Mouse (Mus musculus): ENCODE measurements around the gene Ascl2. TPM values are rescaled to one million over a fixed set of nuclear protein-coding genes. Genes with fewer than 3 reads are reported as not detected.

Ascl2 gene
- total RNA-seq (2021) = not detected
- long read RNA-seq, experiment 1 = 0 reads
- long read RNA-seq, experiment 2 = 0 reads

DNA sequence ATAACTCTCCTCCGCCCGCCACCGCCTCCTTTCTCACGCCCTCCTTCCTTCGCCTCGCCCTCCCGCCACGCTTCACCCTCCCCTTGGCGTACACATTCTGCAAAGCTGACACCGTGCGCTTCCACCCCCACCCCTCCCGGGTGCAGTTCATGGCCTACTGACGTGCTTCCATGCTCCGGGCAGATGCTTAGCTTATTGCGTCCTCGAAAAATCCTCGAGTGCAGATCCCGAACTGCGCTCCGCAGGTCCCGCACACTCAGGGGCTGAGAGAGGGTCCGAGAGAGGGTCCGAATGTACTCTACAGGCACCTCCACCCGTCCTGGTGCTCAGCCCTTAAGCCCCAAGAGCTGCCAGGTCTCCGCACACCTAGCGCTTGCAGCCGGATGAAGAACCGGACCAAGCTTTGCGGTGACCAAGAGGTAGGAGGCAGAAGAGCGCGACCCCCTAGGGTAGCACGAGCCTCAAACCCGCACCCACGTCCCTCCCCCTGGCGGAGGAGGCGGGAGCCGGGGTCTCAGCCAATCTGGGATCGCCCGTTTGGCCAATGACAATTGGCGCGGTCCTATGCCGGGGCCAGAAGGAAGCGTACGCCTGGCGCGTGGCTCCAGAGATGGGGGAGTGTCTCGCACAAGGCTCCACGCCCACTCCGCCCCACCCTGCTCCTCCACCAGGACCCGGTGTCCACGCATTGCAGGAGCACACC lies at the start of gene Ascl2:
Gene Ascl2, minus strand, starts transcription at position 456 of the 703 bp plus-strand sequence.
- DNase-seq (ENCODE audit: low spot score) = no peak

GRCm38 (mm10) chr7:143017181-143017580 lies 48.1 kb upstream of the Ascl2 start:
- DNase-seq (ENCODE audit: low spot score) = no peak

DNA sequence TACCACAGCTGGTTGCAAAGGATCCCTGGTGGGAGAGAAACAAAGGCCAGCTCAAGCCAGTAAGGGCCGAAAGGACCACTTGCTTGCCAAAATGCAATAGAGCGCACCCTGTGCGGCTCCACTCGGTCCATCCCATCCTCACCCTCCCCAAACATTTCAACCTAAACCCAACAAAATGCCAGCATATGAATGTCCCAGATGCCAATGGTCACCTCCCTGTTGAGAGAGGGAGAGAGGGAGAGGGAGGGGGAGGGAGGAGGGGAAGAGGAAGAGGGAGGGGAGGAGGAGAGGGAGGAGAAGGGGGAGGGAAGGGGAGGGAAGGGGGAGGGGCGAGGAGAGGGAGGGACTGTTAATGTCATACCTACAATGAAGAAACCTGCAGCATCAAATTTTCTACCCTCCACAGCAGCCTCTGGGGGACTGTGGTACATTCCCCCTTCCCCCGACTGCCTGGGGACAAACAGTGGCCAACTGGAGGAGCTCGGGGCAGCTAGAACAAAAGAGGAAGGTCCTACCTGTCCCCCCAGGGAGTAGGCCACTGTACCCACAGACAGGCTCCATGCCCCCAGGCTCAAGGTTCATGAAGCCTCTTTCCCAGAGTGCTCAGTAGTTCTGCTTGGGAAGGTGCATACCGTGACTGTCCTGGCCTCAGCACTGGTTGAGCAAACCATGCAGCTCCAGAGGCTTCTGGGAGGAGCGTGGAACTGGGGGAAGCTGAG lies 47.5 kb upstream of the Ascl2 start:
- no peak for DNase-seq (ENCODE audit: low spot score)

DNA sequence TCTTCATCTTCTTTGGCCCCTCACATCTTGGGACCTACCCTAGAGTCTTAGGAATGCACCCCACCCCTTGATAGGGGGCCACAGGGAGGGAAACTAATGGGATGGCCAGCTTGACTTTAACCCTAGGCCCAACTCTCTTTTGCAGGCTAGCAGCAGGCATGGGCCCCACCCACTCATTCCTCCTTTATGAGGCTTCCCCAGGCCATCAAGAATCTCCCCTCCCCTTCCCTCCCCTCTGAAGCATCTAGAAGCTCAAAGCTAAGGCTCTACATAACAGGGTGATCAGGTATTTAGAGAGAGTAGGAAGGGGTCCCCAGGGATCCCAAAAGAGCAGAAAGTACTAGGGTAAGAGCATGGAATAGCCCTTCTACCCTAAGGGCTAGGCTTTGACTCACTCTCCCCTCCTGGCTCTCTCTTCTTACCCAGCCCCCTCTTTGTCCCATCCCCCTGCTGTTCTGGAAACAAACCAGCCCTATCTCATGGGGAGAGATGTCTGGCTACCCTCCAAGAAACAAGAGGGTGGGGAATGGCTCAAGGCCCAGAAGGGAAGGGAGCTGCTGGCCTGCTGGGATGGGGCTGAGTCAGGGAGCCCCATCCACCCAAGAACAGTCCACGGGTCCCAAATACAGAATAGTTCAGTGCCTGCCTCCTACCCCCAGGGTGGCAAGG lies 46.8 kb upstream of the Ascl2 start:
- DNase-seq (ENCODE audit: low spot score) = peak; percentile 78

- DNase-seq (ENCODE audit: low spot score) = no peak
Observed at GRCm38 (mm10) chr7:143014862-143015659, 46.0 kb upstream of the Ascl2 start.

DNA sequence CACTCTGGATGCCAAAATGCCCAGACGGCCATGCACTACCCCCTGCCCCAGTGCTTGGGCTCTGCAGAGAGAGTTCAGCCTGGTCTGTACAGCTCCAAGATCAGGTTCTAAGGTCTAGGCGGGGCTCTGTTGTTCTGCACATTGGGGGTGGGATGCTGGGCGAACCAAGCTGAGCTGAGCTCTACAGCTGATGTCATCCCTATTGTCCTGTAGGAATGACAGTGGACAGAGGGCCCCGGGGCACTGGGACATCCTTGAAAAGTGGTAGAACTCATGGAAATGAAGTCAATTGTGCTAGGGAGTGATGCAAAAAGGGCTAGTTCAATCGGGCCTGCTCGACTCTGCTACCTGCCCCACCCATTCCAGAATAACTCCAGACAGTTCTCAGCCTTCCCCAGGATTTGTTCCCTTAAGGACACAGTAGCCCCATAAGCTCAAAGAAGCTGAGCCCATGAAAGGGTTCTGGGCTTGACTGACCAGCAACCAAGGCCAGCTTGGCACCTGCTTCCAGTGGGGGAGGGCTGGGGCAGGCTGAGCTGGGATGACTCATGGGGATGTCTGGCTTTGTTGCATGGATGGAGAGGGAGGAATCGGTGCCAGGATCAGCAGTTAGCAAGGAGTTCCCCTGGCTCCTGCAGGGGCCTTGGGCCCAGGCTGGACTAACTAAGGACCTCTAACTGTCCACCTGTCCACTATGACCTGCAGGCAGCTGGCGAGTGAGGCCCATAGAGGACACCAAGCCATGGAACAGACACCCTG lies 44.5 kb upstream of the Ascl2 start:
- peak; percentile 82 for DNase-seq (ENCODE audit: low spot score)

GRCm38 (mm10) chr7:143012230-143012875 lies 43.3 kb upstream of the Ascl2 start:
- DNase-seq (ENCODE audit: low spot score) = no peak

GRCm38 (mm10) chr7:143011226-143011625 lies 42.2 kb upstream of the Ascl2 start:
- no peak for DNase-seq (ENCODE audit: low spot score)

DNA sequence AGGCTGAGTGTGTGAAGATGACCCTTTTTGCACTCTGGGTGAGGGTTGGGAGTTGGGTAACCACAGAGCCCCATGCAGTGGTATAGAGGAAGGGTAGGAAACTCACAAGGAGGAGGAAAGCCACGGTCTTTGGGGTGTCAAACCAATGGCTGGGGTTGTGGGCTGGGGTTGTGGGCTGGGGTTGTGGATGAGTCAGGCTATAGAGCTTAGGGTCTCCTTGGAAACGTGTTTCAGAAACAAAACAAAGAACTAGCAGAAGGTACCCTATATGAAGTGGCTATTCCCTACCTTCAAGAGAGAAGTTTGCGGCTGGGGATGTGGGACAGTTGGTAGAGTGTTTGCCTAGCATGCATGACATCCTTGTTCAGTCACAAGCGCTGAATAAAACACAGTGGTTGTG lies 40.9 kb upstream of the Ascl2 start:
- DNase-seq (ENCODE audit: low spot score) = no peak

- DNase-seq (ENCODE audit: low spot score) = peak; percentile 62
Observed at GRCm38 (mm10) chr7:143008996-143009665, 40.1 kb upstream of the Ascl2 start.

DNA sequence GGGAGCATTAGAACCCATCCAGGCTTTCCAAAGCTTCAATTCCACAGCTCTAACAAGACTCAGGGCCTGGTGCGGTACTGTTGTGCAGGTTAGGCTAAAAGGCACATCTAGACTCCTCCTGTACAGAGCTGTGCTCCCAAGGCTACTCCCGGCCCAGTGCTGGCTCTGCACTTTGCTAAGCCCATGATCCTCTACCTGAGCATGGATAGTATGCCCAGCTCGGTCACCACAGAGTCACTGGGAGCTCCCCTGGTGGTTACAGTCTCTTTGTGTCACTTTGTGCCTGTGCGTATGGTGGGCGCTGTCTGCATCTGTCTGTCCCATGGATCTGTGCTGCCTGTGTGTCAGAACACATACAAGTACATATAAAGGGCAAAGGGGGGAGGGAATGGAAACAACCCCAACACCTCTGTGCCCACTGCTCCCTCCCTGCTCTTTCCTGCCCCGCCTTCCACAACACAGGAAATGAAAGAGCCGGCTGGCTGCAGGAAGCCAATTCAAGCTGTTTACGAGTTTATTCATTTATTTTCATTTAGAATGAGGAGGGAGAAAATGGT lies 39.4 kb upstream of the Ascl2 start:
- peak; percentile 54 for DNase-seq (ENCODE audit: low spot score)

DNA sequence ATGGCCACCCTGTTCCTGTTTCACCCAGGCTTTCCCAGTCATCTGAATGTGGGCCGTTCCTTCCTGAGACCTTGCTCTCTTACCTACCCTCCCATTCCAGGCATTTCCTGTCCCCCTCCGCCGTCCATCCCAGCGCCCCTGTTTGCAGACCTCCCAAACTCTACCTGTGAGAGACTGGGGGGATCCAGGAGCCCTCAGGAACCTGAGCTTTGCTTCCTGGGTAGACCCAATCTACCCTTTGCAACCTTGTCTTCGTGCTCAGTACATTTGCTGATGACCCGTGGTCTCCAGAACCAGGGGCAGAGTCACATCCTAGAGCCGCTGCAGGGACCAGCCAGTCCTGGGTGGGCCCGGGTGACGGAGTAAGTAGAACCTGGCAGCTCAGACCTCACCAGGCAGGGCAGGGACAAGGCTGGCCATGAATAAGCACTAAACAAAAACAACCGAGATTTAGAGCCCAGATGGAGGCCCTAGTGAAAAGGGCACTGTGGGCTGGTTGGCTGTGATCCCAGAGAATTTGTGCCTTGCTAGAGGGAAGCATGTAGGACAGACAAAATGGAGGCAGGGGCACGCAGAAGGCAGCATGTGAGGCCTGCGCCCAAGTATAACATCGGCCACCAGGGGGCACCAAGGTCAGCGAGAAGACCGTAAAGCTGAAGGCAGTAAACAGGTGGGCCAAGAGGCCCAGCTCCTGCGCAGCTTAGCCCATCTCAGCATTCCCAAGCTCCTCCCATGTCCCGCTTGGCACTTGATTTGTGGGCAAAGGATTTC lies 38.7 kb upstream of the Ascl2 start:
- DNase-seq (ENCODE audit: low spot score) = peak; percentile 93

DNA sequence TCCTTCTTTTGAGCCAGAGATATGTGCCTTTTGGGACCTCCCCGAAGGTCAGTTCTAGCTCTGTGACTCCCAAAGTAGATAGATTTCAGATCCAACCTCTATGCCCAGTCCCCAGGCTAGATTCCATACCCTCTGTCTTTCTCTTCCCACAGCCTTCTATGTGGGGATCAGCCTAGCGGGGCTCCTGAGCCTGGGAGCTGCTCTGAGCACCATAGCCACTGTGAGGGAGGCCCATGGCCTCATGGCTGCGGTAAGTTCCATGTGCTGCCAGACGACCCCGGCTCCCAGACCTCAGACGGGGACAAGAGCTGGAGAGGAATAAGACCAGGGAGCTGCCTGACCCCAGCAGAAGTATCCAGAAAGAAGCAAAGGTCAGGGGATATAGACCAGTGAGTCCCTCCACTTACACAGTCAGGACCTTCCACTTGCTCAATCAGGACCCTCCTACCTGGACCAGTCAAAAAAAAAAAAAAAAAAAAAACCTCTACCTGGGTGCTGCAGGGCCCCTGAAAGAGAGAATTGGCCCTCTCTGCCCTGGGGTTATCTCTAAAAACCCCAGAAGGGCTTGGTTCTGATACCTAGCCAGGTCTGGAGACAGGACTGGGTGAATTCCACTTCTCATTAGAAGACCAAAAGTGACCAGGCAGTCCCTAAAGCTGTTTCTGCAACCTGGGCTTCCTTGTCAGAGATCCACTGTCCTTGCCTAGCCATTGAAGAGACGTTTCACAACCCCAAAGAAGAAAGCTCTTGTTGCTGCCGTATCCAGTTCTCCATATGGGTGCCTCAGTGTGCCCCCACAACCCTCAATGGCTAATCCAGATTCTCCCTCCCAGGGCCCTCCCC lies 37.9 kb upstream of the Ascl2 start:
- no peak for DNase-seq (ENCODE audit: low spot score)

DNA sequence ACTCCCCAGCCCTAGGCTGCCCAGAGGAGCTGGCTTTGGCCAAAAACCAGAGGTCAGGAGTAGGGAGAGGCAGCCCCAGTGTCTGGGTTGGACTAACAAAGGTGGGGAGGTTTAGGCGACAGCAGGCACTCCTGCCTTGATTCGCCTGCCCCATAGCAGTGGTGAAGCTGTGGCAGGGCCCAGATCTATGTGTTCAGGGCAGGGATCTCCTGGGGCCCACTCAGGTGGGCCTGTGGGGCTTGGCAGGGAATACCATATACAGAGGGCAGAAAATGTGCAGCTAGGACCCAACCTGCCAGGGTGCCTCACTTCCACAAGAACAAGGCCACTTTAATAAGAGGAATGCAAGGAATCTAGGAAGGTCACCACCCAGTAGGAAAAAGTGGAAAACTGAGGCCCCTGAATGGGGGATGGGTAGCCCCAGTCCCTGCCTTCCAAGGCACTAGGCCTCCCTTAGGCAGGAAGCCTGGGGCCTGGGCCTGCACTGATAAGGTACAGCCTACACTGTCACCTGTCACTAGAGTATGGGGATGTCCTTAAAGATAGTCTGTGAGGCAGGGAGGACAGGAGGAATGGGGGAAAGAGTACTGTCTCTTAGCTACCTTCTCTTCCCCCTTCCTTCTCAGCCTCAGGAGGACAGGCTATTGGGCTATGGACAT lies 37.2 kb upstream of the Ascl2 start:
- DNase-seq (ENCODE audit: low spot score) = no peak

- DNase-seq (ENCODE audit: low spot score) = no peak
Observed at GRCm38 (mm10) chr7:143005344-143006096, 36.5 kb upstream of the Ascl2 start.

- no peak for DNase-seq (ENCODE audit: low spot score)
Observed at GRCm38 (mm10) chr7:143004727-143005343, 35.8 kb upstream of the Ascl2 start, which contains the start of gene Tspan32. Tspan32 (plus strand) TSS chr7:143005046.
